Mouse (Mus musculus) lung, embryonic 14.5 days (tissue): ENCODE measurements around the gene Ubac2. TPM values are rescaled to one million over a fixed set of nuclear protein-coding genes. Genes with fewer than 3 reads are reported as not detected.
"Not testable (repeated sequence)": the region's sequence is repeated elsewhere in the genome, so short reads cannot be mapped to it uniquely, and the experiment has no call there.

Experiments
- ATAC-seq: fragments of 200-750 bp; cut with Nextera tagmentation; 2 replicates; pipeline ENCODE4 v1.8.0; 2017; ENCODE audit warnings: mild to moderate bottlenecking, moderate TSS enrichment, moderate library complexity; ENCODE audit not compliant: insufficient read depth
- DNase-seq: peaks from one replicate; pipeline ENCODE4 v3.0.0-alpha.2; 2015
- H3K27ac ChIP-seq: fragments of 300-500 bp; sonication (generic); 2 replicates; pipeline ENCODE4 v1.5.1; 2014; ENCODE audit warnings: low read depth, mild to moderate bottlenecking, moderate library complexity
- H3K27me3 ChIP-seq: fragments of 300-500 bp; sonication (generic); 2 replicates; pipeline ENCODE4 v1.6.1; 2014; ENCODE audit warnings: low read length, control low read depth; ENCODE audit not compliant: insufficient read depth
- H3K36me3 ChIP-seq: fragments of 300-500 bp; sonication (generic); 2 replicates; pipeline ENCODE4 v1.6.1; 2014; ENCODE audit warnings: control low read depth; ENCODE audit not compliant: insufficient read depth
- H3K4me1 ChIP-seq: fragments of 300-500 bp; sonication (generic); 2 replicates; pipeline ENCODE4 v1.6.1; 2014; ENCODE audit warnings: antibody characterized with exemption, control low read depth; ENCODE audit not compliant: insufficient read depth
- H3K4me2 ChIP-seq: fragments of 300-500 bp; sonication (generic); 2 replicates; pipeline ENCODE4 v1.6.1; 2014; ENCODE audit warnings: mild to moderate bottlenecking
- H3K4me3 ChIP-seq: fragments of 300-500 bp; sonication (generic); 2 replicates; pipeline ENCODE4 v1.5.1; 2014; ENCODE audit warnings: low read depth, low read length
- H3K9ac ChIP-seq: fragments of 300-500 bp; sonication (generic); 2 replicates; pipeline ENCODE4 v1.6.1; 2014
- H3K9me3 ChIP-seq: fragments of 300-500 bp; sonication (generic); 2 replicates; pipeline ENCODE4 v1.6.1; 2016; ENCODE audit warnings: low read depth, low read length, control low read depth
- CTCF ChIP-seq: IDR thresholded peaks from 2 replicates; pipeline ENCODE4 v1.5.1; 2016; ENCODE audit warnings: antibody characterized with exemption, low read depth
- WGBS: fragments of 180-500 bp; shearing (Covaris S2); extraction: QIAGEN DNeasy Blood & Tissue Kit; methylation state at CpG from one replicate; pipeline ENCODE4 v1.1.7; 2014; 5-methylcytosine and 5-hydroxymethylcytosine counted together
- polyA plus RNA-seq: library from polyadenylated mRNA; unstranded; fragments of >200 nt; fragmentation: Nextera tagmentation; extraction: Ambion mirVana; gene quantifications from 2 replicates; pipeline ENCODE4 v1.2.1, GENCODE M21; 2014

The Ubac2 gene
- polyA plus RNA-seq, 1 experiment from 2014 or later, result 61.1 TPM

GRCm38 (mm10) chr14:122057941-122058346 lies 179.5 kb downstream of the Ubac2 start:
- H3K9me3 ChIP-seq, result no peaks in the 10 kb centered on the region
- ATAC-seq, result no peak
- H3K4me2 ChIP-seq, result no peak overlapping the region
- no peaks in the 10 kb centered on the region for H3K4me1 ChIP-seq
- 30% methylated on average over 2 of the region's 2 CpGs for WGBS
- H3K9ac ChIP-seq, result no peak overlapping the region
- no peaks in the 10 kb centered on the region for H3K27me3 ChIP-seq
- no peak overlapping the region for H3K4me3 ChIP-seq
- DNase-seq, result no peak
- no peak for TF ChIP-seq CTCF
- H3K36me3 ChIP-seq, result no peaks in the 10 kb centered on the region
- no peak overlapping the region for H3K27ac ChIP-seq

GRCm38 (mm10) chr14:122060642-122061041 lies 182.2 kb downstream of the Ubac2 start:
- no peaks in the 10 kb centered on the region for H3K9me3 ChIP-seq
- H3K4me1 ChIP-seq, result no peaks in the 10 kb centered on the region
- H3K27me3 ChIP-seq, result no peaks in the 10 kb centered on the region
- H3K36me3 ChIP-seq, result no peaks in the 10 kb centered on the region
- 5% methylated on average over 3 of the region's 3 CpGs for WGBS
- peak; percentile 67; the same call in 1 of the 2 replicates for ATAC-seq
- peak; percentile 98 for TF ChIP-seq CTCF
- H3K4me3 ChIP-seq, result no peak overlapping the region
- no peak overlapping the region for H3K4me2 ChIP-seq
- peak; percentile 93 for DNase-seq
- H3K27ac ChIP-seq, result no peak overlapping the region
- no peak overlapping the region for H3K9ac ChIP-seq

GRCm38 (mm10) chr14:122061376-122061775 lies 183.0 kb downstream of the Ubac2 start:
- Histone ChIP-seq H3K36me3 (no peaks in the 10 kb centered on the region), H3K4me3 (no peak overlapping the region), H3K27me3 (no peaks in the 10 kb centered on the region), H3K4me1 (no peaks in the 10 kb centered on the region), H3K4me2 (no peak overlapping the region), H3K9me3 (no peaks in the 10 kb centered on the region), H3K9ac (no peak overlapping the region), H3K27ac (no peak overlapping the region)
- TF ChIP-seq CTCF, result no peak
- DNase-seq (no peak), ATAC-seq (no peak)
- WGBS, result 80% methylated on average over 6 of the region's 6 CpGs

GRCm38 (mm10) chr14:122062411-122063090 lies 184.1 kb downstream of the Ubac2 start:
- no peak for ATAC-seq
- H3K27me3 ChIP-seq, result no peaks in the 10 kb centered on the region
- DNase-seq, result no peak
- H3K36me3 ChIP-seq, result no peaks in the 10 kb centered on the region
- no peak overlapping the region for H3K4me2 ChIP-seq
- H3K4me3 ChIP-seq, result no peak overlapping the region
- no peak overlapping the region for H3K27ac ChIP-seq
- H3K9ac ChIP-seq, result no peak overlapping the region
- no peaks in the 10 kb centered on the region for H3K4me1 ChIP-seq
- WGBS, result 74% methylated on average over 10 of the region's 10 CpGs
- no peaks in the 10 kb centered on the region for H3K9me3 ChIP-seq
- no peak for TF ChIP-seq CTCF

GRCm38 (mm10) chr14:122063599-122063998 lies 185.2 kb downstream of the Ubac2 start:
- H3K4me3 ChIP-seq, result no peak overlapping the region
- no peaks in the 10 kb centered on the region for H3K9me3 ChIP-seq
- no peak overlapping the region for H3K27ac ChIP-seq
- no peaks in the 10 kb centered on the region for H3K36me3 ChIP-seq
- no peaks in the 10 kb centered on the region for H3K4me1 ChIP-seq
- H3K9ac ChIP-seq, result no peak overlapping the region
- DNase-seq (no peak), ATAC-seq (no peak)
- no peaks in the 10 kb centered on the region for H3K27me3 ChIP-seq
- TF ChIP-seq CTCF, result no peak
- H3K4me2 ChIP-seq, result no peak overlapping the region
- WGBS, result 70% methylated on average over 5 of the region's 5 CpGs

GRCm38 (mm10) chr14:122064519-122064918 lies 186.1 kb downstream of the Ubac2 start:
- 1% methylated on average over 2 of the region's 2 CpGs for WGBS
- Histone ChIP-seq H3K9ac (no peak overlapping the region), H3K27ac (no peak overlapping the region), H3K36me3 (no peaks in the 10 kb centered on the region), H3K9me3 (no peaks in the 10 kb centered on the region), H3K4me2 (no peak overlapping the region), H3K4me1 (no peaks in the 10 kb centered on the region), H3K4me3 (no peak overlapping the region), H3K27me3 (no peaks in the 10 kb centered on the region)
- TF ChIP-seq CTCF, result peak; percentile 92
- ATAC-seq, result no peak
- DNase-seq, result peak; percentile 86

GRCm38 (mm10) chr14:122066243-122066642 lies 187.8 kb downstream of the Ubac2 start:
- ATAC-seq (no peak), DNase-seq (peak; percentile 7)
- Histone ChIP-seq H3K4me3 (no peak overlapping the region), H3K27ac (no peak overlapping the region), H3K9me3 (no peaks in the 10 kb centered on the region), H3K4me1 (no peaks in the 10 kb centered on the region), H3K36me3 (no peaks in the 10 kb centered on the region), H3K4me2 (no peak overlapping the region), H3K9ac (no peak overlapping the region), H3K27me3 (no peaks in the 10 kb centered on the region)
- TF ChIP-seq CTCF, result no peak
- WGBS, result 42% methylated on average over 4 of the region's 4 CpGs

GRCm38 (mm10) chr14:122068036-122068435 lies 189.6 kb downstream of the Ubac2 start:
- H3K27ac ChIP-seq, DNase-seq, ATAC-seq, H3K9ac ChIP-seq, H3K36me3 ChIP-seq, H3K9me3 ChIP-seq, H3K4me2 ChIP-seq, H3K4me1 ChIP-seq, H3K27me3 ChIP-seq, H3K4me3 ChIP-seq: not testable (repeated sequence)
- WGBS, result 61% methylated on average over 3 of the region's 3 CpGs
